ENCODE assay signal across 8 mouse cellular contexts in the genomic region with DNA sequence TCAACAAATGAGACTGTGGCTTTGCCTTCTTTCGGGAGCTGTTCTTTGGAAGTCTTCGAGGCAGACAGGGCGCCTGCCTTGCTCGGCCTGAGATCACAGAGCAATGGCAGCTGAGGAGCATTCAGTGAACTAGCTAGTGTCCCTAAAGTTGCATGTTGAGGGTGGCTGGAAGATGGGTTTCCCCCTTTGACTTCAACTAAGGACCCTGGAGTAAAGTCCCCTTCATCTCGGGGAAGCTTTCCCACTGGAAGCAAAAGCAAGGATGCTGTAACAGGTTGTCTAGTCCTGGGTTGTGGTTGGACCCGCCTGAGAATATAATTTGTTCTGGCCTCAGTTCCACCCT.
DNase-seq lines count a peak whose midpoint lies in the region; ATAC-seq and TF ChIP-seq lines count a peak whose summit lies in the region.

No protein-coding gene starts in this region.

- peaks cover 3% of the 10 kb centered on the region; the same call in 1 of the 2 replicates for H3K9me3 ChIP-seq in heart, embryonic 13.5 days
- H3K9me3 ChIP-seq in ES-Bruce4 (replicated peaks; ENCODE audit: control insufficient read depth, insufficient read depth, low read length, poor library complexity, severe bottlenecking): no peaks in the 10 kb centered on the region
- H3K9me3 ChIP-seq in forebrain, embryonic 15.5 days: no peaks in the 10 kb centered on the region
- H3K9me3 ChIP-seq in liver, embryonic 13.5 days (replicated peaks): no peaks in the 10 kb centered on the region

- peak overlapping the region; percentile 100 for H3K4me2 ChIP-seq in heart, embryonic 13.5 days
- H3K4me2 ChIP-seq in forebrain, embryonic 15.5 days (replicated peaks): peak overlapping the region; percentile 99
- peak overlapping the region; percentile 67 for H3K4me2 ChIP-seq in liver, embryonic 13.5 days

- TF ChIP-seq CTCF in ES-Bruce4 (IDR thresholded peaks at IDR 0.05; ENCODE audit: low read depth, low read length): no peak

- no peak for TF ChIP-seq POLR2A in ES-Bruce4 (IDR thresholded peaks at IDR 0.05; ENCODE audit: insufficient read depth, low read length)

- peak overlapping the region; percentile 83 for H3K9ac ChIP-seq in heart, embryonic 13.5 days
- H3K9ac ChIP-seq in ES-Bruce4 (ENCODE audit: low read depth, poor library complexity, severe bottlenecking): no peak overlapping the region
- H3K9ac ChIP-seq in forebrain, embryonic 15.5 days (replicated peaks): peak overlapping the region; percentile 83
- 0 out of 2 replicates have a peak overlapping the region, but pooled peaks have one; percentile 2 for H3K9ac ChIP-seq in liver, embryonic 13.5 days

- H3K4me1 ChIP-seq in heart, embryonic 13.5 days: peaks cover 15% of the 10 kb centered on the region
- no peaks in the 10 kb centered on the region for H3K4me1 ChIP-seq in ES-Bruce4 (ENCODE audit: control insufficient read depth, insufficient read depth, low read length)
- H3K4me1 ChIP-seq in forebrain, embryonic 15.5 days: peaks cover 32% of the 10 kb centered on the region
- no peaks in the 10 kb centered on the region for H3K4me1 ChIP-seq in liver, embryonic 13.5 days (replicated peaks)

- DNase-seq in heart, adult 18-20 months: no peak
- DNase-seq in liver, embryonic 13.5 days: no peak
- no peak for DNase-seq in adrenal gland, postnatal 36 days
- no peak for DNase-seq in right cerebral cortex, postnatal 36 days (ENCODE audit: low spot score in 2 of 2)

- peaks cover 13% of the 10 kb centered on the region for H3K27me3 ChIP-seq in heart, embryonic 13.5 days (replicated peaks)
- no peaks in the 10 kb centered on the region for H3K27me3 ChIP-seq in ES-Bruce4 (ENCODE audit: control insufficient read depth, insufficient read depth, low read length, poor library complexity, severe bottlenecking)
- H3K27me3 ChIP-seq in forebrain, embryonic 15.5 days: no peaks in the 10 kb centered on the region
- H3K27me3 ChIP-seq in liver, embryonic 13.5 days: peaks cover 34% of the 10 kb centered on the region

- H3K4me3 ChIP-seq in heart, embryonic 13.5 days: peak overlapping the region; percentile 76
- peak overlapping the region; percentile 53 for H3K4me3 ChIP-seq in ES-Bruce4 (ENCODE audit: low read depth, low read length)
- peak overlapping the region; percentile 70 for H3K4me3 ChIP-seq in forebrain, embryonic 15.5 days
- H3K4me3 ChIP-seq in liver, embryonic 13.5 days (replicated peaks): peak overlapping the region; percentile 53

- ATAC-seq in heart, embryonic 13.5 days (ENCODE audit: extremely low read depth, insufficient number of reproducible peaks, low FRiP score, low TSS enrichment): no peak
- ATAC-seq in forebrain, embryonic 15.5 days (replicated peaks): no peak
- no peak for ATAC-seq in liver, embryonic 13.5 days (ENCODE audit: low read depth)
- ATAC-seq in megakaryocyte-erythroid progenitor cell, adult 5-6 weeks (replicated peaks; ENCODE audit: low FRiP score, low TSS enrichment, poor library complexity, severe bottlenecking): no peak

- H3K36me3 ChIP-seq in heart, embryonic 13.5 days: no peaks in the 10 kb centered on the region
- no peaks in the 10 kb centered on the region for H3K36me3 ChIP-seq in ES-Bruce4 (ENCODE audit: control insufficient read depth, insufficient read depth, low read length, poor library complexity, severe bottlenecking)
- H3K36me3 ChIP-seq in forebrain, embryonic 15.5 days: no peaks in the 10 kb centered on the region
- no peaks in the 10 kb centered on the region for H3K36me3 ChIP-seq in liver, embryonic 13.5 days

- WGBS in heart, embryonic 13.5 days: 26% methylated on average over 6 of the region's 6 CpGs
- WGBS in forebrain, embryonic 15.5 days: 20% methylated on average over 6 of the region's 6 CpGs
- WGBS in liver, embryonic 13.5 days (ENCODE audit: insufficient replicate concordance): 17% methylated on average over 6 of the region's 6 CpGs

- no peak for TF ChIP-seq EP300 in ES-Bruce4 (IDR thresholded peaks at IDR 0.05; ENCODE audit: insufficient read depth, low read depth, low read length)

- H3K27ac ChIP-seq in heart, embryonic 13.5 days (replicated peaks): no peak overlapping the region
- no peak overlapping the region for H3K27ac ChIP-seq in ES-Bruce4 (ENCODE audit: insufficient read depth, low read length)
- 0 out of 2 replicates have a peak overlapping the region, but pooled peaks have one; percentile 25 for H3K27ac ChIP-seq in forebrain, embryonic 15.5 days (replicated peaks)
- no peak overlapping the region for H3K27ac ChIP-seq in liver, embryonic 13.5 days
